Mouse (Mus musculus) urinary bladder, adult 18-20 months (tissue): ENCODE measurements around the gene Gga3.

Source experiments
- DNase-seq, 2 experiments: peaks; one replicate each; pipeline ENCODE4 v3.0.0; 2022; ENCODE audit warnings: low spot score in 2 of 2, mixed read lengths in 2 of 2

The Gga3 gene

GRCm38 (mm10) chr11:115630532-115631504 is 27.0 kb upstream of the Gga3 start:
- peak in 1 of 2 experiments; percentile 31 for DNase-seq

- no peak for DNase-seq
Observed at GRCm38 (mm10) chr11:115629734-115630531, 26.1 kb upstream of the Gga3 start.

- DNase-seq, result no peak
Observed at GRCm38 (mm10) chr11:115628465-115629101, 24.7 kb upstream of the Gga3 start.

DNA sequence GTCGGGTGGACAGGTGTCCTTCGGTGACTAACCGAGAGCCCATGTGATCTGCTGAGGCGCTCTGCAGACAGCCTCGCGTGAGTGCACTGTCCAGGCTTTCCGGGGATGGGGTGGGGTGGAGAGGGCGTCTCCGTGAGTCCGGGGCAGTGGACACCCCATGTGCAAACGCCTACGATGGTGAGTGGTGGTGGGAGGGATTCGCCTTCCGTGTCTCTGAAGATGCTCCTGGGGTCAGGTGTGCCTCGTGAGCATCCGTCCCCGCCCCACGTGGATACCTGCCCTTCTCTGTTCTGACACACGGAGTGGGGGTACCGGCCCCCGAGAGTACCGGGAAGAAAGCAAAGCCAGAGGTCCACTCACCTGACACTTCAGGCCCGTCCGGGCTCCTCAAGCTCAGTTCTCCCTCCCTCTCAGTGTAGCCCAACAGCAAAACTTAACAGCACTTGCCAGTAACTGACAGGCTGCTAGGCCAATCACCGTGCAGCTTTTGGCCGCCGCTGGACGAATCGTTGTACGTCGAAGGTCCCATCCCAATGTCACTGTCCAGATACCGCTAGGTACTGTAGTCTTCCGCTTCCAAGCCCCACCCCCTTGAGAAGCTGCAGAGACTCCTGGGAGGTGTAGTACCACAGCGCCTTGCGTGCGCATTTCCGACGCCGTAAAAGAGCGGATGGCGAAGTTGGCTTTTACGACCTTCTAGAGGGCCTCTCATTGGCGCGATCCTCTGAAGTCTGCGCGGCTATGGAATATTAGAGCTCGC is 24.0 kb upstream of the Gga3 start, which contains the start of gene Slc25a19:
Gene Slc25a19 (minus strand): TSS at position 591 of the 760 bp plus-strand sequence.
- peak; percentile 96 to 99 for DNase-seq

DNA sequence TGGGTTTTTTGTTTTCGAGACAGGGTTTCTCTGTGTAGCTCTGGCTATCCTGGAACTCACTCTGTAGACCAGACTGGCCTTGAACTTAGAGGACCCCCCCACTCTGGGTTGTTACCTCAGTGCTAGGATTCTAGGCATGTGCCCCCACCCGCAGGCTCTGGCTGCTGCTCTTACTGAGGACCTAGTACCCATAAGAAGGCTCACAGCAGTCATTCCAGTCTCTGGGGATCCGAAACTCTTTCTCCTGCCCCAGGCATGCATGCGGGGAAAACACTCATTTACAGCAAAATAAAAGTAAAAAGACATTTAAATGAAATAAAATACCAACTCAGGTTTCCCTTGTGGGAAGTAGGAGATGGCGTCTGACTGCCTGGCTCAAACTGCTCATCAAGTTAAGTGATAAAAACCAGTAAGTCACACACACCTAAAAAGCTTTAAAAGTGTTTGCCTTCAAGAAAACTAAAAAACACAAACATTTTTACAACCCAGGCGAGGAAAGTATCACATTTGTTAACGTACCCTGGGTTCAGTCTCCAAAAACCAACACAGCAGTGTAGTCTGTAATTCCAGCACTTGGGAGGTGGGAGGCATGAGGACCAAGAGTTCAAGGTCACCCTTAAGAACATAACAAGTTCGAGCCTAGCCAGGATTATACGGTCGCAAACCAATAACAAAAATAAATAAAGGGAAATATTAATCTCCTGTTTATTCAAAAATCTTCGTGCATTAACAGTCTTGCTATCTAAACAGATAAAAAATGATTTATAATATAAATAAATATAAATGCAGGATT is 23.2 kb upstream of the Gga3 start:
- DNase-seq, result no peak

- no peak for DNase-seq
Observed at GRCm38 (mm10) chr11:115625877-115626276, 22.0 kb upstream of the Gga3 start.

DNA sequence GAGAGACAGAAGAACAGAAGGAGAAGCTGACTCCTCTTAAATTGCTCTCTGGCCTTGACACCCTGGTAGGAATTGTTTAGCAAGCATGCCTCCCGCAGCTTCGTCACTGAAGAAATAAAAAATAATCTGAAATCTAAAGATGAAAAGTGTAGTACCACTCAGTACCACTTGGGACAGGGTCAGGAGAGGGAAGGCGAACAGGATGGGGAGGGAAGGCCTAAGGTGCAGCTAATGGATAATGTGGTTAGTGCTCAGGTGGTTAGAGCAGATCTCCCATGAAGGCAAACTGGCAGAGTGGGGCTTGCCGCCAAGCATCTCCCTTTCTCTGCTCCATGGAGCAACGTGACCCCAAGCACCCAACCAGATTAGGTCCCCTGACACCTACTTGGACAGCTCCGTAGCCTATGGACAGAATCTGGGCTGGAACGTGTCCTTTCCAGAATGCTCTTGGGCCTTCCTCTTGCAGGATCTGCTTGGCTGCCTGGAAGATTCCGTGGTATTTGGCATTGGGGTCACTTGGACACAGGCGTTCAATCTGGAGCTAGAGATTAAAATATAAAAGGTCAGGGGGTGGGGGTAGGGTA is 19.7 kb upstream of the Gga3 start:
- no peak for DNase-seq

GRCm38 (mm10) chr11:115619949-115620348 is 16.1 kb upstream of the Gga3 start:
- DNase-seq, result no peak

DNA sequence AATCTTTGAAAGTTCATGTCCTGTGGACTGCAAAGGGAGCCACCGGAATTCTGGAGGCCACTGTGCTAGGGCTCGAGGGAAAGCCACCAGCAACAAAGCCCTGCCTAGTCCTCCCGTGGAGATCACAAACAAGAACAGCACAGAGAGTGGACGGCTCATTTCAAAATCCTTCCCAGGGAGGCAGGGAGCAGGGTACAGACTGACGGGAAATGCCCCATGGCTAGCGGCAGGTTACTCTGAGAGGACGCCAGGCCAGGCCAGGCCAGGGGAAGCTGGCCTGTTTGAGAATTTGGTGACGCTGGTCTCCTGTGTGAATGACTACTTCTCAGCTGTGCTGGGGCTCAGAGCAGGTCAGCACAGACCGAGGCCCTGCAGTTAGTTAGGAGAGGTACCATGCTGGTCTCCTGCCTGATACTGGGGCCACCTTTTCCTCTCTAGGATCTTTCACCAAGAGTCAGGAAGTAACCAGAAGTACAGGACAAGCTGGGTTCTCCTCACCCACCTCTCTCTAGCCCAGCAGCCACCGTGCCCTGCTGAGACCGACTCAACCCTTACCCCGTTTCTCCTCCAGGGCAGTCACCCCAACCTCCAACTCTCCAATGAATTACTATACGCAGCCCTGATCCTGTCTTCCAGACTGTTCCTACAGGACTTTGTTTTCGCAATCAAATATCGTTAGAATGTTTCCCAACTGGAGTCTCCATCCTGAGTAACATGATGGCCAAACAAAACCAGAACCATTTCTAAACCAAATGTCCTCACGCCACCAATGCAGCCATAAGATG is 15.1 kb upstream of the Gga3 start:
- no peak for DNase-seq

DNA sequence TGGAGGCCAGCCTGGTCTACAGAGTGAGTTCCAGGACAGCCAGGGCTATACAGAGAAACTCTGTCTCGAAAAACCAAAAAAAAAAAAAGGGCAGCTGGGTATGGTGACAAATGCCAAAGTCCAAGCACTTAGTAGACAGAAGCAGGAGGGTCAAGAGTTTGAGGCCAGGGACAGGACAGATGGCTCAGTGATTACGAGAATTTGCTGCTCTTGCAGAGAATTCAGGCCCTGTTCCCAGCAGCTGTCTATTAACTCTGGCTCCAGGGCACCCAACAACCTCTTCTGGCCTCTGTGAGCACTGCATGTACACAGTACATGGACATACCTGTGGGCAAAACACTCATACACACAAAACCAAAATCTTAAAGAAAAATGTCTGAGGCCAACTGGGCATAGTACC is 14.2 kb upstream of the Gga3 start:
- DNase-seq, result no peak

GRCm38 (mm10) chr11:115616893-115617292 is 13.0 kb upstream of the Gga3 start:
- no peak for DNase-seq

- DNase-seq, result peak in 1 of 2 experiments; percentile 34
Observed at GRCm38 (mm10) chr11:115616371-115616770, 12.5 kb upstream of the Gga3 start.

- no peak for DNase-seq
Observed at GRCm38 (mm10) chr11:115615875-115616274, 12.0 kb upstream of the Gga3 start.

- no peak for DNase-seq
Observed at GRCm38 (mm10) chr11:115615108-115615825, 11.4 kb upstream of the Gga3 start.

DNA sequence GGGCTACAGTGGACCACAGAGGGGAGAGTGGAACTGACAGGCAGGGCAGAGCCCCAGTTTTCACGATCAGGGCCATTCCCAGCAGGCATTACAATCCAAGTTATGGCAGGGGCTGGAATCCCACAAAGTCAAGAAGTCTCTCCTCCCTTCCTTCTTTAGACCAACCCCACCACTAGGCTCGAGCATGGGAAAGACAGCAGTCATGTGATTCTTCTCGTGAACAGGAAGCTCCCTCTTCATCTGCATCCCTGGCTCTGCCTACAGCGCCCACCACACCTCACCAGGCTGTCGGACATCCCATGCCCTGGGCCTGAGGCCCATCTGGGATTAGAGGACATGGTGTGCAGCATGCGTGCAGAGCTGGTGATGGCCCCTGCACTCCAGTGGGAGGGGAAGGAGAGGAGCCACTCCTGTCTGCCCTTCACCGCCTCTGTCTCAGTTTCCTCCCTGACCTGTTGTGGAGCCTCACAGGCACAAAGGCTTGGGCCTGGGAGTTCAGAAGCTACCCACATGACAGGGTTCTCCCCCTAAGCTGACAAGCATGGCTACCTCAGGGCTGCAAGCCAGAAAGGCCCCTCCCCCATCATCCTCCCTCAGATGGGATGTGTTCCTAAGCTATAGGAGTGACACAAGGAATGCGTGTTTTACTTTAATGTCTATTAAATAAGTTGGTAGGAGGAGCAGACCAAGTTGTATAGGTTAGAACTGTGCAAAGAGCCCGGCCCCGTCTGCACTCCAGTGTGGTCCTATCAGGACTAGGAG is 10.7 kb upstream of the Gga3 start:
- DNase-seq, result no peak

DNA sequence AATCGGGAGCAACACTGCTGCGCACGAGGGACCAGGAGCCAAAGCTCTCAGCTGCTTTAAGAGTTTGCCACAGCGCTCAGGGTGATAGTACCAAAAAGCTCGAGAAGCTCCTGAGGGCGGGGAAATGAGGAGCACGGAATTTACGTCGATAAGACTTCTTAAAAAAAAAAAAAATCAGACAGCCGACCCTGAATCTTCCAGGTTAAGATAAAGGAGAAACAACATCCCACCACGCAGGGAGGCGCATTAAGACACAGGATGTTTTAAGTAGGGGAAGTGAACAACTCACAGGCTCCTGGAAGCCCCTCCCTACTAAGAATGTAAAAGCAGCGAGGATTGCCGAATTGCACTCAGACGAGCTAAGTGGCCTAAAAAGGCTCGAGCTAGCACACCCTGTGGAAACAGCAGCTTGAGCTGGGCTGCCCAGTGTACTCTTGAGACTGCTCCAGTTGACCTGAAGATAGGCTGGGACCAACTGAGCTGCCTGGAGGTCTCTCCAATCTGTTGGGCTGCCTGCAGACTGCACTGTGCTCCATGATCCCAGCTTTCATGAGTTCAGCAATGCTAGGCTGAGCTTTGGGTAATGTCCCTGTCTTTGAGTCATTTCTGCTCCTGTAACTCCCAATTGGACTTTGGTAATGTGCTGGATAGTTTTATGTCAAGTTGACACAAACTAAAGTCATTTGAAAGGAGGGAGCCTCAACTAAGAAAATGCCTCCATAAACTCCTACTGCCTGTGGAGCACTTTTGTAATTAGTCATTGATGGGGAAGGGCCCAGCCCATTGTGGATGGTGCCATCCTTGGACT is 9.5 kb upstream of the Gga3 start:
- peak in 1 of 2 experiments; percentile 23 for DNase-seq
